Mouse (Mus musculus) retina, postnatal 7 days (tissue): ENCODE data around the gene Cebpb.
"Not testable (repeated sequence)": the region's sequence is repeated elsewhere in the genome, so short reads cannot be mapped to it uniquely, and the experiment has no call there.

Experiments used
- DNase-seq: peaks from one replicate; pipeline ENCODE4 v3.0.0-alpha.2; 2012; ENCODE audit warnings: low read depth, low spot score

Cebpb gene

DNA sequence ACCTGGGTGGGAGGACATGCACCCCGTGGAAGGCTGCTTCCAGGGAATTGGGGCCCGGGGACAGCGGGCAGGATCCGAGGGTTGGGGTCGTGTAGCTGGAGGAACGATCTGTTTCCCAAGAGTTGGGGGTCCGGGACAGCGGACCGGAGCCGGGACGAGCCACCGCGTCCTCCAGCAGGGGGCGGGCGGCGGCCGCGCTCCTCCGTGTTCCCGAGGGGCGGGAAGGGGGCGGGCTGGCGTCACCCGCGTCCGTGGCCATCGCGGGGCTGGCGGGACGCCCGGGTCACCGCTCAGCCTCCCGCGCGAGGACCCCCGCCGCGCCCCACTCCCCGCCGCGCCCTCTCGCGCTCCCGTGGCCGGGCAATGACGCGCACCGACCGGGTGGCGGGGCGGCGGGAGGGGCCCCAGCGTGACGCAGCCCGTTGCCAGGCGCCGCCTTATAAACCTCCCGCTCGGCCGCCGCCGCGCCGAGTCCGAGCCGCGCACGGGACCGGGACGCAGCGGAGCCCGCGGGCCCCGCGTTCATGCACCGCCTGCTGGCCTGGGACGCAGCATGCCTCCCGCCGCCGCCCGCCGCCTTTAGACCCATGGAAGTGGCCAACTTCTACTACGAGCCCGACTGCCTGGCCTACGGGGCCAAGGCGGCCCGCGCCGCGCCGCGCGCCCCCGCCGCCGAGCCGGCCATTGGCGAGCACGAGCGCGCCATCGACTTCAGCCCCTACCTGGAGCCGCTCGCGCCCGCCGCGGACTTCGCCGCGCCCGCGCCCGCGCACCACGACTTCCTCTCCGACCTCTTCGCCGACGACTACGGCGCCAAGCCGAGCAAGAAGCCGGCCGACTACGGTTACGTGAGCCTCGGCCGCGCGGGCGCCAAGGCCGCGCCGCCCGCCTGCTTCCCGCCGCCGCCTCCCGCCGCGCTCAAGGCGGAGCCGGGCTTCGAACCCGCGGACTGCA, at the start of gene Cebpb:
Gene Cebpb (plus strand): TSS at position 418 of the 954 bp plus-strand sequence.
- peak; percentile 48 for DNase-seq

- no peak for DNase-seq
Measured at GRCm38 (mm10) chr2:167640279-167640678, 48.4 kb upstream of the Cebpb start.

DNA sequence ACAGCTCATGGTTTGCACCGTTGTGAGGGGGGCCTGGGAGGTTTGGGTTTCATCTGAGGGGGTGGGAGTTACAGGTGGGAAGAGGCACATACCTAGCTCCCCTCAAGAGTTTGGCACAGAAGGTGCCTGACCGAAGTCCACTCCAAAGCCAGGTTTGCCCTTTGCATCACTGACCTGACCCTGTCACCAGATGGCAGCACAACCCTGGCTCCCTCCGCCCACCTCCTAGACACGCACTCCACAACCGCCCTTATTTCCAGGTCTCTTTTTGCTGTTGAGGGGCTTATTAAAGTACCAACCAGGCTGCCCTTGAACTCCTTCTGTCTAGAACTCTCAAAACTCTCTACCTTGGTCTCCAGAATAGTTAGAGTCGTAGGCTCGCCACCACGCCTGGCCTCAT, 47.4 kb upstream of the Cebpb start:
- no peak for DNase-seq

- DNase-seq = no peak
Measured at GRCm38 (mm10) chr2:167642164-167642563, 46.6 kb upstream of the Cebpb start.

DNA sequence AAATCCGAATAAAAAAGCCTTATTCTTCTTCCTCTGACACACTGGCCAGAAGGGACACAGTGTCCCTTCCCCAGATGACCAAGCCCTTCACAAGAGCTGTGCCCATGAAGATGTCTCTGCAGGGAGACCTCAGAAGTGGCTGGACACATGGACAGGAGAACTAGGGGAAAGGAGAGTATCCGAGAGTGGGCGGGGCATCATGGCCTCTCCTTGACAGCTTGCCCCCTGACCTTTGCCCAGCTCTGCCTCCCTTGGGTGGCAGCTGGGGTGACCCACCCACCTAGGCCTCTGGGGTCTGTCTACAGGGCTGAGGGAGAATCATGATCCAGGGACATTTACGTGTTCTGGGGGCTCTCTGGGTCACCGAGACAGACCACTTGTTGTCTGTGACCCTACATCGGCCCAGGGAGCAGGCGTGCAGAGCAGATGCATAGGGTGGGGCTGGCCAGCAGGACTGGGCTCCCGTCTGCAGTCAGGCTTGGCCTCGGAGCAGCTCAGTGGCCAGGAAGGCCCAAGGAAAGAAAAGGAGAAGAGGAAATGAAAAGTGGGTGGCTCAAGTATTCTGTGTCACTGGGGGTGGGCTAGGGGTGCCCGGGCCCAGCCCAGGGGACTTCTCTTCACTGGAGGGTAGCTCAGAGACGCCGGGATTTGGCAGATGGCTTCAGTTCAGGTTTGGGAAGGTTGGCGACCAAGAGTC, 45.2 kb upstream of the Cebpb start:
- DNase-seq = not testable (repeated sequence)

- no peak for DNase-seq
Measured at GRCm38 (mm10) chr2:167646411-167646810, 42.3 kb upstream of the Cebpb start.

- no peak for DNase-seq
Measured at GRCm38 (mm10) chr2:167649290-167650032, 39.3 kb upstream of the Cebpb start.

GRCm38 (mm10) chr2:167651622-167652021, 37.1 kb upstream of the Cebpb start:
- DNase-seq = no peak

GRCm38 (mm10) chr2:167652694-167653093, 36.0 kb upstream of the Cebpb start:
- no peak for DNase-seq

- no peak for DNase-seq
Measured at GRCm38 (mm10) chr2:167654911-167655600, 33.7 kb upstream of the Cebpb start.

DNA sequence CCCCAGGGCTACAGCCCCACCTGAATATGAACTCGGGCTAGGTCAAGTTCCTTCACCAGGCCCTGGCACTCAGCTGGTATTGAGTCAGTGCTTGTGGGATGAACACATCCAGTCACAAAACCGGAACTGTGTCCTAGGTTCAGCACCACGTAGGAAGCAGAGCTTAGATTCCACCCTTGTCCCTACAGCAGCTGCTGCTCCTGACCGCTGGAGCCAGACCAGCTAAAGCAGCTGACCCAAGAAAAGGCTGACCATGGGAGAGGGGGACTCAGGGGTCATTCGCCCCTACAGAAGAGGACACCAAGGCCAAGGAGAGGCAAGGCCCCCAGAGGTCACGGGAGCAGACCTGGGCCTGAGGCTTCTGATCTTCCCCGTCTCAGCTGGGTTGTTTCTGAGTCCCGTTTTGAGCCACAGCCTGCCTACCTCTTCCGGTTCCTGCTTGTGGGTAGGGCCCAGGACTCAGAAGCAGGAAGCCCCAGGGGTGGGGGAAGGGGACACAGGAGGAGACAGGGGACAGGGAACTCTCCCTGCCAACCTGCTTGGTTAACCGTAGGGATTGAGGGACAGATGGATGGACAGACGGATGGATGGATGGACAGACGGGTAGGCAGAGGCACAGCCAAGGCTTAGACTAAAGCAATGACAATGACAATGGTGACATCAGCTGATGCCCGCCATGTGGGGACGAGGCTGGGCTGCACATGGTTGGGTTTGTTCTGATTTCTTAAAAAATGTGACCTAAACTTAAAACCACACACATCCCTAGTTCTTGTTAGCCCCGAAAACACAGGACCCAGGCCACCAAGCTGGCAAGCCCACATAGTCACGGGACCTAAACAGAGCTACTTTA, 31.9 kb upstream of the Cebpb start:
- no peak for DNase-seq

- DNase-seq = no peak
Measured at GRCm38 (mm10) chr2:167657973-167658372, 30.7 kb upstream of the Cebpb start.

- DNase-seq = no peak
Measured at GRCm38 (mm10) chr2:167658712-167659111, 30.0 kb upstream of the Cebpb start.

DNA sequence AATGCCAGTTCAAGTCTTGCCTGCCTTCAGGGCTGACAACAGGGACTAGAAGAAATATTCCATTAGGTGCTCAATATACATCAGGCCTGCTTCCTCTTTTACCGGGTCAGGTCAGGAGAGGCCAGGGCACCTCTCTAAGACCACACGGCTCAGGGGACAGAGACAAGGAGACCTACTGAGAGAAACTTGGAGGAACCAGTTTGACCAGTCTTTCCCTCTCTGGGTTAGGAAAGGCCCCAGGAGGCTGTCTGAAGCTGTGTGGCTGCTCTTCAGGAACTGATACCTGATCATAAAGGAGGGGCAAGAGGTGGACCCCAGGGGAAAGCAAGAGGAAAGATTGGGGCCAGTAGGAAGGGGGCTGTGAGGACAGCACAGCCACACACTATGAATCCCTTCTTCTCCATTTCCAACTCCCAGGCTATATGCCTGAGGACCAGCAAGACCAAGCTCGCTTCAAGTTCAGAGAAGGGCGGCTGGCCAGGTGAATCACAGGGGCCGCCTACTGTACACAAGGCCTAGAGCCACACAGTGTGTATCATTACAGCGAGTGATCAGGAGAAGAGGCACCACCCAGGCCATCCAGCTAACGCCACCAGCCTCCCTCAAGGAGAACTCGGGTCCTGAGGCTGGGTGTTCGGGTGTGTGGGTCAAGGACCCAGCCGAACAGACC, 29.4 kb upstream of the Cebpb start:
- no peak for DNase-seq

- no peak for DNase-seq
Measured at GRCm38 (mm10) chr2:167659847-167660610, 28.7 kb upstream of the Cebpb start.

- no peak for DNase-seq
Measured at GRCm38 (mm10) chr2:167660611-167660971, 28.1 kb upstream of the Cebpb start.

DNA sequence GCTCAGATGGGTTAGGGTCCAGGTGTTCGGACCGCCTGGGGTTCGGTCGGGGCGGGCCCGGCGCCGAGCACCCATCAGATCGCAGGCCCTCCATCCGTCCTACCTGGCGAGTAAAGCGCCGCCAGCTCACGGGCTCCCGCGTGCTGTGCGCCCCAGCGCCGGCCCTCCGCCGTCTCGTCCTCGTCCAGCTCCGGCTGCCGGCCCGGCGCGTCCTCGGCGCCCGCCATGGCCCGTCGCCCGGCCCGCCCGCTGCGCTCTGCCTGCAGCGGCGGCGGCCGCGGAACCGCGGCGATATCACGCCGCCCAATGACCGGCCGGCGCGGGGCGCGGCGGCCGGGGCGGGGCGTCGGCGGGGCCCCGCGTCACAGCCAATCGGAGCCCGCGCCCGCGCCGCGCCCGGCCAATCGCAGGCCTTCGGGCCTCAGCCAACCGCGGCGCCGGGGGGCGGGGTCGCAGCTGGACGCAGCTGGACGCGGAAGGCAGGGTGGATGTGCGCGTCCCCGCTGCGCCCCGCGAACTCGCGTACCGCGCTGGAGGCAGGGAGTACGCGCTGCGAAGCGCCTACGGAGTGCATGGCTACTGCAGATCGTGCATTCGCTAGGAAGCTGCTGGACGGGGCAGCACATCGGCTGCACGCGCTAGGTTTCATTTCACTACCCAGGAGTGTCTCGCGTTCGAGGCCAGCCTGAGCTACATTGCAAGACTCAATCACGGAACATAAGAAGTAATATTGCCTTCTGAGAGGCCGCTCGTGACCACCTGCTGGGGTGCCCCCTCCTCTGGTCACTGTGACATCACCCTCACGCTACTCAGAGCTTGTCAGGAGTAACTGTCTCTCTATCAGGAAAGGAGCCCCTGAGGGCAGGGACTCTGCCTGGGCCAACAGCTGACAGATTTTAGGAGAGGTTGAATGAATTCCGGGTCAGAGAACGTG, 27.2 kb upstream of the Cebpb start, which contains the start of gene Gm20431:
Gene Gm20431 (minus strand): TSS at position 227 of the 934 bp plus-strand sequence.
- peak; percentile 84 for DNase-seq

- DNase-seq = no peak
Measured at GRCm38 (mm10) chr2:167662713-167663112, 26.0 kb upstream of the Cebpb start.
